Mouse (Mus musculus): ENCODE data around the gene Ptprf. TPM values are rescaled to one million over a fixed set of nuclear protein-coding genes. Genes with fewer than 3 reads are reported as not detected.

Gene Ptprf
- total and polyA plus RNA-seq, 2 experiments from 2014 or later, result 44.4 to 196 TPM

DNA sequence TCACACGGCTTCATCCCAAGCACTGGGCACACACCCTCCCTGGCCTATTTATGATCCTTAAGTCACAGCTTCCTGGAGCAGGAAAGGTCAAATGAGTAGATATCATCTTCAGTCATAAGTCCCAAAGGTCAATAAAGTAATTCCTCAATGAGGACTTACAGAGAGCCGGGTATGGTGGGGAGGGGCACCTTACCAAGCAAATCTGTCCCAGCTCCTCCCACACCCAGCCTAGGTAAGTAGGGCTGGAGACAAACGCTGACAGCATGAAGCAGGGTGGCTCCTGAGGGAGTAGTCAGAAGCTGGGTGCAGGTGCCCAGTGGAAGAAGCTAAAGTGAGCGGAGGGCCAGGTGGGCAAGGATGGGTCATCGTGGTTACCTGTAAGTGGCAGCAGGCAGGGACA lies 36.3 kb downstream of the Ptprf start:
- no peak overlapping the region for H3K4me2 ChIP-seq (ENCODE audit: low read depth, low read length)
- TF ChIP-seq CTCF (IDR thresholded peaks at IDR 0.05; ENCODE audit: low read depth), result no peak
- no peaks in the 10 kb centered on the region for H3K9me3 ChIP-seq (ENCODE audit: low read length)
- 89% methylated on average over 5 of the region's 5 CpGs for WGBS
- DNase-seq (ENCODE audit: low spot score), result no peak
- no peak for ATAC-seq
- H3K9ac ChIP-seq (replicated peaks; ENCODE audit: low read length), result no peak overlapping the region
- no peak overlapping the region for H3K4me3 ChIP-seq (ENCODE audit: low read length)
- H3K27ac ChIP-seq, result no peak overlapping the region
- H3K36me3 ChIP-seq (ENCODE audit: insufficient read depth, low read length), result peaks cover 41% of the 10 kb centered on the region
- H3K4me1 ChIP-seq (ENCODE audit: insufficient read depth, low read length), result peaks cover 5% of the 10 kb centered on the region
- no peaks in the 10 kb centered on the region for H3K27me3 ChIP-seq (ENCODE audit: insufficient read depth, low read length)

DNA sequence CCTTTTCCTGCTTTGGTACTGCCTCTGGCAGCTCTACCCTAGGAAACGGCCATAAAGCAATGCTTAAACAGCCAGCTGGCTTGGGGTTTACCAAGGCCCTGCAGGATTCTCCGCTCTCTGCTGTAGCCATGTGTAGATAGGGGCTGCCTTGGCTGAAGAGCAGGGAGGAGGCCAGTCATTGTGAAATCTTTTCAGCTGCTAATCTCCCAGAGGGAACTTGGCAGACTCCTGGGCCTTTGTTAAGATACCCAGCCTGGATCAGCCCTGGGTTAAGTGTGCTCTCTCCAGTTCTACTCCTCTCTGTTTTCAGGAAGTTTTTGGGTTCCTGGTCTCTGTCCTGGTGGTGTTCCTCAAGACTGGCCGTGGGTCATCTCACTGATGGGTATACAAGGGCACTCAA lies 43.9 kb downstream of the Ptprf start:
- 60% methylated on average over 3 of the region's 3 CpGs for WGBS
- Histone ChIP-seq H3K4me1 (ENCODE audit: insufficient read depth, low read length) (no peaks in the 10 kb centered on the region), H3K27me3 (ENCODE audit: insufficient read depth, low read length) (no peaks in the 10 kb centered on the region), H3K9ac (replicated peaks; ENCODE audit: low read length) (no peak overlapping the region), H3K4me2 (ENCODE audit: low read depth, low read length) (no peak overlapping the region), H3K36me3 (ENCODE audit: insufficient read depth, low read length) (peaks cover 47% of the 10 kb centered on the region), H3K4me3 (ENCODE audit: low read length) (no peak overlapping the region), H3K9me3 (ENCODE audit: low read length) (no peaks in the 10 kb centered on the region), H3K27ac (no peak overlapping the region)
- DNase-seq (ENCODE audit: low spot score) (peak; percentile 44), ATAC-seq (no peak; the same call in 1 of the 2 replicates)
- TF ChIP-seq CTCF (IDR thresholded peaks at IDR 0.05; ENCODE audit: low read depth), result no peak

DNA sequence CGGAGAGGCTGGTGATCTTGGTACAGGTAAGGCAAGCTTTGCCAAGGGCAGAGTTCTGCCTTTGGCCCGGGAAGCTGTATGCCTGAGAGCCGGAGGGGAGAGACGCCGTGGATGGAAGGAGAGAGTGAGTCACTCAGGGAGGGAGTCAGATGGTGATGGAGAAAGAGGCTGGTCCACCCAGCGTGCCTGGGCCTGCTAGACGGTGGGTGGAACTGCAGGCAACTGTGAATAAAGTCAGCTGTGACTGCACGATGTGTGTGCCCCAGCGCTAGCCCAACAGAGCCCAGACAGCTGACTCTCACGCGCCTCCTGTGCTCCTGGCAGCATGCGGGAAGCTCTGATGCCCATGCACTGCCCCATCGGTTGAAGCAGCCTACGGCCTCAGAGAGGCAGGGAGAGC lies 45.4 kb downstream of the Ptprf start:
- H3K27me3 ChIP-seq (ENCODE audit: insufficient read depth, low read length), result no peaks in the 10 kb centered on the region
- ATAC-seq (no peak), DNase-seq (ENCODE audit: low spot score) (no peak)
- H3K9ac ChIP-seq (replicated peaks; ENCODE audit: low read length), result no peak overlapping the region
- H3K4me2 ChIP-seq (ENCODE audit: low read depth, low read length), result no peak overlapping the region
- 84% methylated on average over 14 of the region's 14 CpGs for WGBS
- no peak overlapping the region for H3K4me3 ChIP-seq (ENCODE audit: low read length)
- no peaks in the 10 kb centered on the region for H3K4me1 ChIP-seq (ENCODE audit: insufficient read depth, low read length)
- TF ChIP-seq CTCF (IDR thresholded peaks at IDR 0.05; ENCODE audit: low read depth), result no peak
- peaks cover 44% of the 10 kb centered on the region; the same call in 1 of the 2 replicates for H3K36me3 ChIP-seq (ENCODE audit: insufficient read depth, low read length)
- H3K9me3 ChIP-seq (ENCODE audit: low read length), result no peaks in the 10 kb centered on the region
- H3K27ac ChIP-seq, result no peak overlapping the region

- peaks cover 40% of the 10 kb centered on the region; the same call in 1 of the 2 replicates for H3K36me3 ChIP-seq (ENCODE audit: insufficient read depth, low read length)
- no peaks in the 10 kb centered on the region for H3K9me3 ChIP-seq (ENCODE audit: low read length)
- TF ChIP-seq CTCF (IDR thresholded peaks at IDR 0.05; ENCODE audit: low read depth), result no peak
- 50% methylated on average over 7 of the region's 7 CpGs for WGBS
- no peak overlapping the region for H3K9ac ChIP-seq (replicated peaks; ENCODE audit: low read length)
- no peak overlapping the region for H3K4me2 ChIP-seq (ENCODE audit: low read depth, low read length)
- no peaks in the 10 kb centered on the region for H3K27me3 ChIP-seq (ENCODE audit: insufficient read depth, low read length)
- ATAC-seq, result no peak
- H3K27ac ChIP-seq, result no peak overlapping the region
- DNase-seq (ENCODE audit: low spot score), result no peak
- H3K4me1 ChIP-seq (ENCODE audit: insufficient read depth, low read length), result no peaks in the 10 kb centered on the region
- H3K4me3 ChIP-seq (ENCODE audit: low read length), result no peak overlapping the region
Observed at GRCm38 (mm10) chr4:118243791-118244190, 47.4 kb downstream of the Ptprf start.

- Histone ChIP-seq H3K36me3 (ENCODE audit: insufficient read depth, low read length) (peaks cover 38% of the 10 kb centered on the region; the same call in 1 of the 2 replicates), H3K27me3 (ENCODE audit: insufficient read depth, low read length) (no peaks in the 10 kb centered on the region), H3K4me1 (ENCODE audit: insufficient read depth, low read length) (no peaks in the 10 kb centered on the region), H3K4me3 (ENCODE audit: low read length) (no peak overlapping the region), H3K27ac (no peak overlapping the region), H3K9ac (replicated peaks; ENCODE audit: low read length) (no peak overlapping the region), H3K4me2 (ENCODE audit: low read depth, low read length) (no peak overlapping the region), H3K9me3 (ENCODE audit: low read length) (no peaks in the 10 kb centered on the region)
- DNase-seq (ENCODE audit: low spot score) (no peak), ATAC-seq (no peak)
- 70% methylated on average over 11 of the region's 11 CpGs for WGBS
- no peak for TF ChIP-seq CTCF (IDR thresholded peaks at IDR 0.05; ENCODE audit: low read depth)
Observed at GRCm38 (mm10) chr4:118243298-118243697, 47.9 kb downstream of the Ptprf start.

DNA sequence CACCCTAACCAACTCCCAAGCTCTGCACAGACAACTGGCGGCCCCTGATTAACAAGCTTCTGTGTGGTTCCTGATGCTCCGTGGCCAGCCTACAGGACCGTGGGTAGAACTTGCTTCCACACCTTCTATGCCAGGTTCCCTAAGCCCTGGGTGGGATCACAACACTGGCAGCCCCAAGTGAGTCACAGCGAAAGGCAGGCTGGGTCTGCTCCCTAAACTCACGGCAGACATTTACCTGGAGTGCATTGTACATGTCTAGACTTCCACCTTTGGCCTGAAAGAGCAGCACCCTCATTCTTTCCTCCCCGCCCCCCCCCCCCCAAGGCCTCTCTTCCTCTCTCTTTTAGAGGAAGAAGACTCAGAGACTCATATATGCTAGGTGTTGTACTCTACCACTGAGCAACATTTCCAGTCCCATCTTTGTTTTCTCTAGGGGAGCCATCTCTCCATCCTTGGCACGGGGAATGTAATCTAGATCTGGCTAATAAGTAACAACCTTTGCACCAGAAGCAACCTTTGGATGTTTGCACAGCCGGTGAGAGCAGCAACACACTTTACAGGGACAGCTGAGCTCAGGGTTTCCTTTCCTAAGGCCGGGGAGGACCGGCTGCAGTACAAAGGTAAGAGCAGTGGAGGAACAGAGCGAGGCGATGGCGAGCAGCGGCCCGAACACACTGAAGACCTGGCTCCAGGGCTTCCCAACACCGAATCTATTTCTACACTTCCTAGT lies 51.1 kb downstream of the Ptprf start:
- Histone ChIP-seq H3K9ac (replicated peaks; ENCODE audit: low read length) (no peak overlapping the region), H3K9me3 (ENCODE audit: low read length) (no peaks in the 10 kb centered on the region), H3K27ac (no peak overlapping the region), H3K27me3 (ENCODE audit: insufficient read depth, low read length) (no peaks in the 10 kb centered on the region), H3K36me3 (ENCODE audit: insufficient read depth, low read length) (peaks cover 40% of the 10 kb centered on the region; the same call in 1 of the 2 replicates), H3K4me2 (ENCODE audit: low read depth, low read length) (no peak overlapping the region), H3K4me3 (ENCODE audit: low read length) (no peak overlapping the region), H3K4me1 (ENCODE audit: insufficient read depth, low read length) (no peaks in the 10 kb centered on the region)
- ATAC-seq, result no peak
- no peak for DNase-seq (ENCODE audit: low spot score)
- TF ChIP-seq CTCF (IDR thresholded peaks at IDR 0.05; ENCODE audit: low read depth), result no peak
- WGBS, result 92% methylated on average over 15 of the region's 16 CpGs

- no peak overlapping the region for H3K4me3 ChIP-seq (ENCODE audit: low read length)
- ATAC-seq (no peak), DNase-seq (ENCODE audit: low spot score) (no peak)
- H3K9ac ChIP-seq (replicated peaks; ENCODE audit: low read length), result no peak overlapping the region
- WGBS, result 81% methylated on average over 6 of the region's 6 CpGs
- no peak overlapping the region for H3K4me2 ChIP-seq (ENCODE audit: low read depth, low read length)
- peaks cover 43% of the 10 kb centered on the region; the same call in 1 of the 2 replicates for H3K36me3 ChIP-seq (ENCODE audit: insufficient read depth, low read length)
- no peaks in the 10 kb centered on the region for H3K27me3 ChIP-seq (ENCODE audit: insufficient read depth, low read length)
- H3K27ac ChIP-seq, result no peak overlapping the region
- no peaks in the 10 kb centered on the region for H3K4me1 ChIP-seq (ENCODE audit: insufficient read depth, low read length)
- no peak for TF ChIP-seq CTCF (IDR thresholded peaks at IDR 0.05; ENCODE audit: low read depth)
- H3K9me3 ChIP-seq (ENCODE audit: low read length), result no peaks in the 10 kb centered on the region
Observed at GRCm38 (mm10) chr4:118238666-118239065, 52.5 kb downstream of the Ptprf start.
